Mouse (Mus musculus): ENCODE results near the gene Polr2e. TPM values are rescaled to one million over a fixed set of nuclear protein-coding genes. Genes with fewer than 3 reads are reported as not detected.

Gene Polr2e
- polyA plus RNA-seq, 1 experiment from 2014 or later, result 66.8 TPM

DNA sequence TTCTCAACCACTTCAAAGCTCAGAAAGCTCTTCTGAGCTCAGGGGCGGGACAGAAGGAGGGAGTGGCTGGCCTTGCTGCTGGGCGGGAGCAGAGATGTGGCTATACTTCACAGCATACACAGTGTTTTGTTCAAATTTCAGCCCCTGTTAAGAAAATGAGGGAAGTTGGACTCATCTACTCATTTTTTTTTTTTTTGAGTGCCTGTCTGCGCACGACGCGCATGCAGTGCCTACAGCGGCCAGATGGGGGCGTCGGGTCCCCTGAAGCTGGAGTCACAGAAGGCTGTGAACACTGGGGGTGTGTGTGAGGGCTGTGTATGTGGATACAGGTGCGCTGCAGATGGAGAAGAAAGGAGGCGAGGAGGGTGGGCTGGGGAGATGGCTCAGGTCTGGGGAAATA is 52.6 kb downstream of the Polr2e start:
- Histone ChIP-seq H3K9ac (ENCODE audit: low read depth, low read length) (peak overlapping the region; percentile 92), H3K4me1 (ENCODE audit: control insufficient read depth, low read depth, low read length) (peaks cover 51% of the 10 kb centered on the region), H3K9me3 (replicated peaks; ENCODE audit: control insufficient read depth, low read length) (no peaks in the 10 kb centered on the region; the same call in 1 of the 2 replicates), H3K36me3 (ENCODE audit: control insufficient read depth, insufficient read depth) (peaks cover under 1% of the 10 kb centered on the region; the same call in 1 of the 2 replicates), H3K27ac (ENCODE audit: low read length) (peak overlapping the region; percentile 99), H3K4me2 (ENCODE audit: low read depth, low read length) (peak overlapping the region; percentile 96), H3K27me3 (ENCODE audit: control insufficient read depth, insufficient read depth, low read depth, low read length) (peaks cover 28% of the 10 kb centered on the region), H3K4me3 (ENCODE audit: low read depth, low read length) (peak overlapping the region; percentile 87)
- no peak for ATAC-seq (ENCODE audit: low read depth)
- WGBS (ENCODE audit: insufficient replicate concordance), result under 1% methylated on average over 11 of the region's 11 CpGs

DNA sequence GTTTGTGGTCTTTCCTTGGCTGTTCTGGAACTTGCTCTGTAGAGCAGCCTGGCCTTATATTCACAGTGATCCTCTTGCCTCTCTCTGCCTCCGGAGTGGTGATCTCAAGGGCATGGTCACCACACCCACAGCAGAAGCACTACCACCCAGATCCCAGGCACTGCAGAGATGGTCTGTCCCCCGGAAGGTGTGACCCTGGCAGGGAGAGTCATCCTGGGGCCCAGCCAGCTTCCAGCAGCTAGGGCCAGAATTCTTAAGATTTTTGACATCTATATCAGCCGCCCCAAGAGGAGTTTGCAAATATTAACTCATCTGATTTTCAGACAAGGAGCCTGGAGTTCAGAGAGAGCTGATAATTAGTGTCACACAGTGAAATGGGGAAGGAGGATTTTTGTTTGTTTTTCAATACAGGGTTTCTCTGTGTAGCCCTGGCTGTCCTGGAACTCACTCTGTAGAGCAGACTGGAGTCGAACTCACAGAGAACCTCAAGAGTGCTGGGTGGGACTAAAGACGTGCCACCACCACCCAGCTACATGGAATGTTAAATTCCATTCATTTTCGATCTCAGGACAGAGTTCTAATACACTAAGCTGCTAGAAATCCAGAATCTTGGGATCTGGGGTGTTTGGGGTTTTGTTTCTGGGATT is 53.2 kb downstream of the Polr2e start:
- Histone ChIP-seq H3K27ac (ENCODE audit: low read length) (peak overlapping the region; percentile 99), H3K4me3 (ENCODE audit: low read depth, low read length) (peak overlapping the region; percentile 87), H3K36me3 (ENCODE audit: control insufficient read depth, insufficient read depth) (no peaks in the 10 kb centered on the region), H3K9ac (ENCODE audit: low read depth, low read length) (peak overlapping the region; percentile 92), H3K27me3 (ENCODE audit: control insufficient read depth, insufficient read depth, low read depth, low read length) (peaks cover 28% of the 10 kb centered on the region), H3K4me1 (ENCODE audit: control insufficient read depth, low read depth, low read length) (peaks cover 51% of the 10 kb centered on the region), H3K4me2 (ENCODE audit: low read depth, low read length) (peak overlapping the region; percentile 96), H3K9me3 (replicated peaks; ENCODE audit: control insufficient read depth, low read length) (no peaks in the 10 kb centered on the region)
- 20% methylated on average over 6 of the region's 6 CpGs for WGBS (ENCODE audit: insufficient replicate concordance)
- peak; percentile 22 for ATAC-seq (ENCODE audit: low read depth)

Other genes starting within 250 kb of the Polr2e start
- gene Prss57, start 248.8 kb downstream of the Polr2e start, polyA plus RNA-seq (2015; fragmentation: Nextera tagmentation; extraction: Ambion mirVana), result 6.3 and 7.1 TPM in 2 replicates
- 7.9 and 8.0 TPM in 2 replicates for gene Palm, start 246.2 kb downstream of the Polr2e start, polyA plus RNA-seq (2015; fragmentation: Nextera tagmentation; extraction: Ambion mirVana)
- 0.43 and 1.4 TPM in 2 replicates for gene Misp, start 218.8 kb downstream of the Polr2e start, polyA plus RNA-seq (2015; fragmentation: Nextera tagmentation; extraction: Ambion mirVana)
- gene Ptbp1, start 185.4 kb downstream of the Polr2e start, polyA plus RNA-seq (2015; fragmentation: Nextera tagmentation; extraction: Ambion mirVana), result 112 and 124 TPM in 2 replicates
- 96.8 and 106 TPM in 2 replicates for gene Prtn3, start 165.3 kb downstream of the Polr2e start, polyA plus RNA-seq (2015; fragmentation: Nextera tagmentation; extraction: Ambion mirVana)
- gene Plppr3, start 165.2 kb downstream of the Polr2e start, polyA plus RNA-seq (2015; fragmentation: Nextera tagmentation; extraction: Ambion mirVana), result 4.8 and 5.1 TPM in 2 replicates
- 204 and 208 TPM in 2 replicates for gene Elane, start 153.5 kb downstream of the Polr2e start, polyA plus RNA-seq (2015; fragmentation: Nextera tagmentation; extraction: Ambion mirVana)
- gene Cfd, start 148.9 kb downstream of the Polr2e start, polyA plus RNA-seq (2015; fragmentation: Nextera tagmentation; extraction: Ambion mirVana), result not detected in 2 replicates
- gene Med16, start 130.9 kb downstream of the Polr2e start, polyA plus RNA-seq (2015; fragmentation: Nextera tagmentation; extraction: Ambion mirVana), result 14.7 and 15.3 TPM in 2 replicates
- 2.5 TPM in 1 of 2 replicates, not detected in the other for gene Gm26602, start 128.9 kb downstream of the Polr2e start, polyA plus RNA-seq (2015; fragmentation: Nextera tagmentation; extraction: Ambion mirVana)
- 0.18 and 0.20 TPM in 2 replicates for gene Kiss1r, start 122.8 kb downstream of the Polr2e start, polyA plus RNA-seq (2015; fragmentation: Nextera tagmentation; extraction: Ambion mirVana)
- 47.1 and 49.3 TPM in 2 replicates for gene R3hdm4, start 118.6 kb downstream of the Polr2e start, polyA plus RNA-seq (2015; fragmentation: Nextera tagmentation; extraction: Ambion mirVana)
- gene Arid3a, start 112.8 kb downstream of the Polr2e start, polyA plus RNA-seq (2015; fragmentation: Nextera tagmentation; extraction: Ambion mirVana), result 5.1 and 5.8 TPM in 2 replicates
- 42.2 and 44.7 TPM in 2 replicates for gene Wdr18, start 79.6 kb downstream of the Polr2e start, polyA plus RNA-seq (2015; fragmentation: Nextera tagmentation; extraction: Ambion mirVana)
- 0.08 TPM in 1 of 2 replicates, not detected in the other for gene Grin3b, start 69.1 kb downstream of the Polr2e start, polyA plus RNA-seq (2015; fragmentation: Nextera tagmentation; extraction: Ambion mirVana)
- gene Tmem259, start 55.5 kb downstream of the Polr2e start, polyA plus RNA-seq (2015; fragmentation: Nextera tagmentation; extraction: Ambion mirVana), result 3.0 and 4.8 TPM in 2 replicates
- 42.5 and 44.9 TPM in 2 replicates for gene Cnn2, start 51.2 kb downstream of the Polr2e start, polyA plus RNA-seq (2015; fragmentation: Nextera tagmentation; extraction: Ambion mirVana)
- gene Abca7, start 43.3 kb downstream of the Polr2e start, polyA plus RNA-seq (2015; fragmentation: Nextera tagmentation; extraction: Ambion mirVana), result 8.6 and 9.0 TPM in 2 replicates
- 16.6 and 17.3 TPM in 2 replicates for gene Arhgap45, start 23.1 kb downstream of the Polr2e start, polyA plus RNA-seq (2015; fragmentation: Nextera tagmentation; extraction: Ambion mirVana)
- gene Gpx4, start 7.4 kb upstream of the Polr2e start, polyA plus RNA-seq (2015; fragmentation: Nextera tagmentation; extraction: Ambion mirVana), result 553 and 567 TPM in 2 replicates
- gene Sbno2, start 65.8 kb upstream of the Polr2e start, polyA plus RNA-seq (2015; fragmentation: Nextera tagmentation; extraction: Ambion mirVana), result 10.3 and 11.8 TPM in 2 replicates
- gene Stk11, start 76.0 kb upstream of the Polr2e start, polyA plus RNA-seq (2015; fragmentation: Nextera tagmentation; extraction: Ambion mirVana), result 13.2 and 14.4 TPM in 2 replicates
- gene Atp5d, start 98.8 kb upstream of the Polr2e start, polyA plus RNA-seq (2015; fragmentation: Nextera tagmentation; extraction: Ambion mirVana), result 288 and 309 TPM in 2 replicates
- 0.44 and 0.65 TPM in 2 replicates for gene Cbarp, start 101.0 kb upstream of the Polr2e start, polyA plus RNA-seq (2015; fragmentation: Nextera tagmentation; extraction: Ambion mirVana)
- gene Midn, start 108.5 kb upstream of the Polr2e start, polyA plus RNA-seq (2015; fragmentation: Nextera tagmentation; extraction: Ambion mirVana), result 2.3 and 2.6 TPM in 2 replicates
- gene Cirbp, start 126.2 kb upstream of the Polr2e start, polyA plus RNA-seq (2015; fragmentation: Nextera tagmentation; extraction: Ambion mirVana), result 13.8 and 14.2 TPM in 2 replicates
- 8.4 and 8.7 TPM in 2 replicates for gene 1600002K03Rik, start 133.1 kb upstream of the Polr2e start, polyA plus RNA-seq (2015; fragmentation: Nextera tagmentation; extraction: Ambion mirVana)
- 0.47 and 0.53 TPM in 2 replicates for gene Efna2, start 139.7 kb upstream of the Polr2e start, polyA plus RNA-seq (2015; fragmentation: Nextera tagmentation; extraction: Ambion mirVana)
- gene Mum1, start 186.6 kb upstream of the Polr2e start, polyA plus RNA-seq (2015; fragmentation: Nextera tagmentation; extraction: Ambion mirVana), result 14.6 and 14.8 TPM in 2 replicates
- 220 and 223 TPM in 2 replicates for gene Ndufs7, start 209.3 kb upstream of the Polr2e start, polyA plus RNA-seq (2015; fragmentation: Nextera tagmentation; extraction: Ambion mirVana)
- 138 and 166 TPM in 2 replicates for gene Gamt, start 221.2 kb upstream of the Polr2e start, polyA plus RNA-seq (2015; fragmentation: Nextera tagmentation; extraction: Ambion mirVana)
- 21.1 and 21.3 TPM in 2 replicates for gene Dazap1, start 221.7 kb upstream of the Polr2e start, polyA plus RNA-seq (2015; fragmentation: Nextera tagmentation; extraction: Ambion mirVana)

Data from liver, embryonic 16.5 days (tissue).